Mouse (Mus musculus): ENCODE results near the gene Dlg2.

The Dlg2 gene

GRCm38 (mm10) chr7:92427280-92427679, 1950.8 kb downstream of the Dlg2 start:
- no peak for DNase-seq

GRCm38 (mm10) chr7:92428629-92429028, 1952.2 kb downstream of the Dlg2 start:
- DNase-seq = peak; percentile 33

- no peak for DNase-seq
These were observed 1953.8 kb downstream of the Dlg2 start for GRCm38 (mm10) chr7:92430254-92430653.

- DNase-seq = no peak
These were observed 1960.7 kb downstream of the Dlg2 start for GRCm38 (mm10) chr7:92437168-92437567.

- no peak for DNase-seq
These were observed 1963.3 kb downstream of the Dlg2 start for GRCm38 (mm10) chr7:92439503-92440487.

- no peak for DNase-seq
These were observed 1965.1 kb downstream of the Dlg2 start for GRCm38 (mm10) chr7:92441611-92442010.

GRCm38 (mm10) chr7:92442082-92442481, 1965.6 kb downstream of the Dlg2 start:
- no peak for DNase-seq

- DNase-seq = no peak
These were observed 1971.5 kb downstream of the Dlg2 start for GRCm38 (mm10) chr7:92447938-92448337.

- no peak for DNase-seq
These were observed 1972.5 kb downstream of the Dlg2 start for GRCm38 (mm10) chr7:92448782-92449575.

GRCm38 (mm10) chr7:92454176-92454575, 1977.7 kb downstream of the Dlg2 start:
- DNase-seq = no peak

GRCm38 (mm10) chr7:92455927-92456326, 1979.5 kb downstream of the Dlg2 start:
- DNase-seq = no peak

- DNase-seq = peak; percentile 6
These were observed 1981.3 kb downstream of the Dlg2 start for GRCm38 (mm10) chr7:92457791-92458190.

- no peak for DNase-seq
These were observed 1981.8 kb downstream of the Dlg2 start for GRCm38 (mm10) chr7:92458308-92458707.

GRCm38 (mm10) chr7:92460578-92460977, 1984.1 kb downstream of the Dlg2 start:
- no peak for DNase-seq

GRCm38 (mm10) chr7:92461256-92461655, 1984.8 kb downstream of the Dlg2 start:
- no peak for DNase-seq

- DNase-seq = no peak
These were observed 1986.8 kb downstream of the Dlg2 start for GRCm38 (mm10) chr7:92463080-92463877.

- no peak for DNase-seq
These were observed 1987.8 kb downstream of the Dlg2 start for GRCm38 (mm10) chr7:92464290-92464689.

- DNase-seq = no peak
These were observed 2002.7 kb downstream of the Dlg2 start for GRCm38 (mm10) chr7:92479143-92479542.

- no peak for DNase-seq
These were observed 2003.3 kb downstream of the Dlg2 start for GRCm38 (mm10) chr7:92479748-92480147.

GRCm38 (mm10) chr7:92483346-92483745, 2006.9 kb downstream of the Dlg2 start:
- DNase-seq = no peak

- no peak for DNase-seq
These were observed 2009.6 kb downstream of the Dlg2 start for GRCm38 (mm10) chr7:92485881-92486710.

- DNase-seq = no peak
These were observed 2010.4 kb downstream of the Dlg2 start for GRCm38 (mm10) chr7:92486878-92487277.
